Mouse (Mus musculus) liver, adult 2 months (tissue): Measurements from ENCODE around the gene Mdh2.

Experiments used
- CTCF ChIP-seq: fragments of 200-500 bp; IDR thresholded peaks from 2 replicates; pipeline ENCODE4 v1.5.1; 2011; ENCODE audit warnings: low read depth, low read length, control low read depth
- POLR2A ChIP-seq: fragments of 200-500 bp; IDR thresholded peaks from 2 replicates; pipeline ENCODE4 v1.6.1; 2011; ENCODE audit warnings: low read length, control low read depth; ENCODE audit not compliant: insufficient read depth; ENCODE audit errors: extremely low read depth

DNA sequence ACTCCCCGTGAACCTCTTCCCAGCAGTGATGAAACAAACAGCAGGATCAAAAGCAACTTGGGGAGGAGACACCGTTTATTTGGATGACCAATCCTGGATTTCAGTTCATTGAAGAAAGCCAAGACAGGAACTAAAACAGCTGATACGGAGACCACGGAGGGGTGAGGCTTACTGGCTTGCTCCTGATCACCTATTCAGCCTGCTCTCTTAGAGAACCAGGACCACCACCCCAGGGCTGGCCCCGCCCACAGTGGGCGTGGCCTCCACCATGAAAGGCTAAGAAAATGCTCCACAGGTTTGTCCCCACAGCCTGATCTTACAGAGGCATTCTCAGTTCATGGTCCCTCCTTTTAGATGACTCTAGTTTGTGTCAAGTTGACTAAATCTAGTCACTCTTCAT lies 40.0 kb upstream of the Mdh2 start:
- TF ChIP-seq CTCF (no peak), POLR2A (no peak)
